Mouse (Mus musculus): Measurements from ENCODE around the gene Rpp14.

GRCm38 (mm10) chr14:8101886-8102285 is 21.7 kb downstream of the Rpp14 start:
- no peak for TF ChIP-seq CTCF (IDR thresholded peaks at IDR 0.05; ENCODE audit: borderline replicate concordance, insufficient read depth, low read depth, low read length)
- no peak for TF ChIP-seq POLR2A (IDR thresholded peaks at IDR 0.05; ENCODE audit: borderline replicate concordance, insufficient read depth, low read length)

Measured in cerebellum, adult 2 months (tissue).